Mouse (Mus musculus): ENCODE measurements around the gene Pms1.
A peak's percentile ranks its signal among the peaks of the same experiment; 100 is the strongest.

The Pms1 gene

GRCm38 (mm10) chr1:53201630-53202199, 95.1 kb downstream of the Pms1 start:
- DNase-seq (ENCODE audit: low read depth, low spot score) = peak; percentile 60

- DNase-seq (ENCODE audit: low read depth, low spot score) = no peak
These were observed 102.3 kb downstream of the Pms1 start for GRCm38 (mm10) chr1:53194536-53194935.

GRCm38 (mm10) chr1:53191234-53191633, 105.6 kb downstream of the Pms1 start:
- peak; percentile 16 for DNase-seq (ENCODE audit: low read depth, low spot score)

GRCm38 (mm10) chr1:53189620-53190019, 107.2 kb downstream of the Pms1 start:
- DNase-seq (ENCODE audit: low read depth, low spot score) = no peak

GRCm38 (mm10) chr1:53187536-53187935, 109.3 kb downstream of the Pms1 start, which contains the start of gene 1700019A02Rik:
1700019A02Rik (minus strand) TSS chr1:53187636.
- no peak for DNase-seq (ENCODE audit: low read depth, low spot score)

- no peak for DNase-seq (ENCODE audit: low read depth, low spot score)
These were observed 110.5 kb downstream of the Pms1 start for GRCm38 (mm10) chr1:53186301-53186700.

GRCm38 (mm10) chr1:53157715-53158114, 139.1 kb downstream of the Pms1 start:
- DNase-seq (ENCODE audit: low read depth, low spot score) = no peak

All from forelimb bud, embryonic 11.5 days (tissue).